Mouse (Mus musculus) erythroblast, adult 5-6 weeks (primary cell): ENCODE measurements around the gene Tbc1d22a. TPM values are rescaled to one million over a fixed set of nuclear protein-coding genes. Genes with fewer than 3 reads are reported as not detected.

ENCODE experiments used
- ATAC-seq: replicated peaks from 2 replicates; pipeline ENCODE4 v1.8.0; 2016; ENCODE audit warnings: moderate number of reproducible peaks, mild to moderate bottlenecking, moderate TSS enrichment, inconsistent platforms; ENCODE audit not compliant: poor library complexity, low FRiP score, severe bottlenecking
- total RNA-seq, 2 experiments: library from RNA; stranded (forward) in 1 of 2; stranded (reverse) in 1 of 2; fragments of 150-400 nt in 1 of 2; fragments of 200-764, 138-1000 nt in 1 of 2; gene quantifications; 2 replicates each; pipeline versions ENCODE4 v1.2.3 to v1.2.4; 2015 to 2017; ENCODE audit warnings: low replicate concordance in 2 of 2

Gene Tbc1d22a
- total RNA-seq, 2 experiments from 2014 or later: 3.5 to 7.8 TPM

DNA sequence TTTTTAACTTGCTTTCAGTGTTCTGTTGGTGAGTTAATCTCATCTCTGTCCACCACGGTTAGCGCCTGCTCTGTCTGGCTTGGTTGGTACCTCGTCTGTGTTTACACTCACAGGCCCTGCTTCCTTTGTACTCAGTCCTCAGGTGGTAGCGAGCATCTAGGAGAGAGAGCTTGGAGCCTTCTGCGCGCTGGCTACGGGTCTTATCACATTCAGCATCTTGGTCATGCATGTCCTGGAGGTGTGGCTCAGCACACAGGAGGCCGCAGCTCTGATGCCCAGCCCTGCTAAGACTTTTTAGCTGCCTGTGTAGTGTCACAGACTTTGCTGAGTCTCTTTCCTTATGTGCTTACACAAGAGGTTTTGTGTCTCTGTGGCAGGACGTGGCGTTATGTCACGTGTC, 15.4 kb downstream of the Tbc1d22a start:
- ATAC-seq: no peak

GRCm38 (mm10) chr15:86231170-86231569, 16.9 kb downstream of the Tbc1d22a start:
- no peak for ATAC-seq

GRCm38 (mm10) chr15:86231831-86232512, 17.7 kb downstream of the Tbc1d22a start:
- ATAC-seq: no peak

GRCm38 (mm10) chr15:86234001-86234400, 19.7 kb downstream of the Tbc1d22a start:
- ATAC-seq: no peak

DNA sequence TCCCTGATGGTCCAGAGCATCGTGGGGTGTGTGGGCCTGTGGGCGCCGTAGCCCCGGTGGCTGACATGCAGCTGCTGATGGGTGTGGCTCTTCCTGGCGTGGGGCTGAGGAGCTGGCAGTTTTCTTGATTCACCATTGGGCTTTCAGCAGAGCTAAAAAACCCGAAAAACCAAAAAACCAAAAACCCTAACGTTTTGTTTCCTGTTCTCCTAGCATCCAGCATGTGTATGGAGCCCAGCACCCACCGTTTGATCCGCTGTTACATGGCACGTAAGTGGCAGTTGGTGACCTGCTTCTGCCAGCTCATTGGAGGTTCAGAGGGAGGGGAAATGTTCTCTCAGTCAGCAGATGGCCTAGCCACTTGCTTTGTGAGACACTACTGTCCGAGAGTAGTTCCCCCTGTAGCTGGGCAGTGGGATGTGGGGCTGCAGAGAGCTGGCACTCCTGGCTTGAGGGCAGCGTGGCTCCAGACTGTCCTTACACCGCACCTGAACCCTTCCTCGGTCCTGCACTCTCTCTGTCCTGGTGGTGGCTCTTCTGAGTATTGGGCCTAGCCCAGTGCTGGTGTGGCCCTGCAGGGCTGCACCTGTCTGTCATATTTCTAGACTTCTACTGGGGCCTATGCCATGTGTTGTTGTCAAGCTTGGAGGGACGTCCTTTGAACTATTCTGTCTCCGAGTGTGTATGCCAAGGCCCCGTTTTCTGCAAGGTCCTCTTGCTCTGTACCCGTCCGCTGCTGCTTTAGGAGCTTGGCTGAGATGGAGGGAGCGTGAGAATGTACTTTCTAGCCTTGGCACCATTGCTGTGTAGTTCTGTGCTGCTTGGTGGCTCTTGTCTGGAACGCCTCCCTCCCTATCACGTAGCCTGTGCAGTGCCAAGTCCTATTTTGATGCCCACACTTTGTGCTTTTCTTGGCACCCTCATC, 20.5 kb downstream of the Tbc1d22a start:
- no peak for ATAC-seq

- ATAC-seq: peak; percentile 65; the same call in 1 of the 2 replicates
Measured at GRCm38 (mm10) chr15:86236252-86236651, 22.0 kb downstream of the Tbc1d22a start.

DNA sequence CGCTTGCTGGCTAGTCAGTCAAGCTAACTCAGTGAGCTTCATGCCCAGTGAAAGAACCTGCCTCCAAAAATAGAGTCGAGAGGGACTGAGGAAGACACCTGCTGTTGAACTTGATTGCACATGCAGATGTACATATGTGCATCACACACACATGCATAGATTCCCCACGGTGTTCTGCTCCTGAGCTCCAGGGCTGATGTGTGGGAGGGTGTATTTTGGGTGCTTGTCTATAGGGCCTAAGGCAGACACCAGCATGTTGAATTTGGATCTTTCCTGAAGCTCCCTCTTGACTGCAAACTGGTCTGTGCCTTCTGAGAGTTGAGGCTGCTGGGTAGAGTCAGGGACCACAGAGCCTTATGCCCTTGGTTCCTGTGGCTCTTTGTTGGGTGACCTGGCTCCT, 23.8 kb downstream of the Tbc1d22a start:
- no peak for ATAC-seq

- no peak for ATAC-seq
Measured at GRCm38 (mm10) chr15:86239068-86239467, 24.8 kb downstream of the Tbc1d22a start.

- ATAC-seq: 0 out of 2 replicates have a peak, but pooled peaks have one; percentile 50
Measured at GRCm38 (mm10) chr15:86239801-86240200, 25.5 kb downstream of the Tbc1d22a start.

DNA sequence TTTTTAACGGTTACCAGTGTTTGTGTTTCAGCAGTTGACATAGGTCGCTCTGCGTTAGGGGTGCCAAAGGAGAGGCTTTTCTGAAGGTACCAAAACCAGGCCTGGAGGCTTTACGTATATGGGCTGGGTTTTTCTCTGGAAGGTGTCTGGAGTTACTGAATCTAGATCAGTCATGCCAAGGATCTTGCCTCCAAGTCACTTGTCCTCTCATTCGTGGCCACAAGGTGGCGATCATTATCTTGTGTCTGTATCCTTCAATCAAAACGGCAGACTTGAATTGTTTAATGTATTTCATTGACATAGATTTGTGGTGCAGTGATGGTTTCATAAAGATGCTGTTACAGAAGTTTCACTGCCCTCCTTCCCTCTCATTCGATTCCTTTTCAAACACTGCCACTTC, 29.4 kb downstream of the Tbc1d22a start:
- no peak for ATAC-seq

DNA sequence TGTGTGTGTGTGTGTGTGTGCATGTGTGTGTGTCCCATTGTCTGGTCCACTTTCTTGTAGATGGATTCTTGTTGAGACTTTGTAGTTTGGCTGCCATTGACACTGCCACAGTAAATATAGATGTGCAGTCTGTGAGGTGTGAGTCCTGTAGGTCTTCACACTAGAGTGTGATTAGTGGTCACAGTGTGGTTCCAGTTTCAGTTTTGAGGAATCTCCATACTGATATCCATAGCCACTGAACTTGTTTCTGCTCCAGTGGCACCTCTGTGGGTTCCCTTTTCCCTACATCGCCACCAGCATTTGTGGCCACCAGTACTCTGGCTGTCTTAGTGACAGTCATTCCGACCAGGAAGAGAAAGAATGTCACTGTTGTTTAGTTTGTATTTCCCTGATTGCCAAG, 30.1 kb downstream of the Tbc1d22a start:
- ATAC-seq: no peak

- no peak for ATAC-seq
Measured at GRCm38 (mm10) chr15:86250269-86250668, 36.0 kb downstream of the Tbc1d22a start.

DNA sequence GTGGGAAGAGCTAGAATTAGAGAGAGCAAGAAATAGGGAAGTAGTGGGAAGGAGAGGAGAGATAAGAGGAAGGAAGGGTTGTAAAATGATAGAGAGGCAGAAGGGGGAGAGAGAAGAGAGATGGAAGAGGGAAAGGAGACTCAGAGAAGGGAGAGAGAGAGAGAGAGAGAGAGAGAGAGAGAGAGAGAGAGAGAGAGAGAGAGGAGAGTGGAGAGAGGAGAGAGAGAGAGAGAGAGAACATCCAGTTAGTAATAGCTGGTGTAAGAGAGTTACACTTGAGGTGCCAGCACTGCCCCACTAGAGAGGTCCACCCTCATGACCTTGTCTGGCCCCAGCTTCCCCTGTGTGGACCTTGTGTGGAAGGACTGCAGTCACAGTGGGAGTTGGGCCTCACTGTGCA, 37.9 kb downstream of the Tbc1d22a start:
- ATAC-seq: no peak

GRCm38 (mm10) chr15:86252684-86253083, 38.4 kb downstream of the Tbc1d22a start:
- ATAC-seq: 0 out of 2 replicates have a peak, but pooled peaks have one; percentile 35

- ATAC-seq: no peak
Measured at GRCm38 (mm10) chr15:86253411-86253810, 39.2 kb downstream of the Tbc1d22a start.

GRCm38 (mm10) chr15:86256201-86256600, 41.9 kb downstream of the Tbc1d22a start:
- no peak for ATAC-seq

- ATAC-seq: no peak
Measured at GRCm38 (mm10) chr15:86256728-86257179, 42.5 kb downstream of the Tbc1d22a start.

DNA sequence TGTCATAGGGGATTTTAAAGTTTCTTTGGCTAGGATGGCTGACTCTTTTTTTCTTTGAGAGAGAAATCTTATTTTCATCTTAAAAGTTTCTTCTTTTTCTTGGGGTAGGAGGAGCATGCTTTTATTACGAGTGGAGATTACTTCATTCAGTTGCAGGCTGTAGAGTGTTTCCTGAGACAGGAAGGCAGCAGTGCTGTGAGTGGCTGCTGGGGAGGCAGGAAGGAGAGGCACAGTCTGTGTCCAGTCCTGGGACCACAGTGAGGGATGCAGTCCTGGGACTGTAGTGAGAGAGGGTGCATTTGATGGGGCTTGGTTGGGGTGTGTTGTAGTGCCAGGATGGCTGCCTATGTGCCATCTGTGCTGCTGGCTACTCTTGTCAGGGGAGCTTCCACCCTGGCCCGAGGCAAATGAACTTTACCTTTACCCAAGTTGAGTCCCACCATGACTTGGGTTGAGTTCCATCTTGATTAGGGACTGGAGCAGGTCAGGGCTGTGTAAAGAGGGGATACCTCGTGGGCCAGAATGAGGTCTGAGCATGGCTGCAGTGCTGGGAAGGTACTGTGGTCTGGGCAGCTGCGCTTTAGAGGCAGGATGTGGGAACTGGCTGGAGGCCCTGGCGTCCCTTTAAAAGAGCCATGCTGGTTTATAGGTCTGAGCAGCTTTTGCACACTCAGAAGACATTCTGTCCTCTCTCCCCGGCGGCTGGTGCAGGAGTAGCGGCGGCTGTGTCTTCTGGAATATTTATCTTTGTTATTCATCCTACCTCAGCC, 43.8 kb downstream of the Tbc1d22a start:
- no peak for ATAC-seq

GRCm38 (mm10) chr15:86259233-86259632, 45.0 kb downstream of the Tbc1d22a start:
- ATAC-seq: no peak

GRCm38 (mm10) chr15:86260111-86260510, 45.9 kb downstream of the Tbc1d22a start:
- no peak for ATAC-seq
